8 mouse cellular contexts compared by ENCODE assay signal in genomic region chr17:83322621-83323335, GRCm38 (mm10). TPM values are rescaled to one million over a fixed set of nuclear protein-coding genes. Genes with fewer than 3 reads are reported as not detected.
DNase-seq lines count a peak whose midpoint lies in the region; ATAC-seq and TF ChIP-seq lines count a peak whose summit lies in the region.

No protein-coding gene starts in this region.

- 14% methylated on average over 25 of the region's 25 CpGs for WGBS in hindbrain, embryonic 10.5 days
- 9% methylated on average over 25 of the region's 25 CpGs for WGBS in lung, embryonic 16.5 days

- TF ChIP-seq EP300 in MEL (IDR thresholded peaks at IDR 0.05; ENCODE audit: low read depth in 1 of 2, low read length in 2 of 2) = no peak

- no peaks in the 10 kb centered on the region for H3K27me3 ChIP-seq in MEL (ENCODE audit: control insufficient read depth in 1 of 2, insufficient read depth in 2 of 2, low read length in 2 of 2)
- 0 out of 2 replicates have a peak, but pooled peaks cover 2% of the 10 kb centered on the region for H3K27me3 ChIP-seq in hindbrain, embryonic 10.5 days (ENCODE audit: insufficient read depth, poor library complexity, severe bottlenecking)
- H3K27me3 ChIP-seq in lung, embryonic 16.5 days (ENCODE audit: control insufficient read depth, insufficient read depth, low read depth, low read length) = no peaks in the 10 kb centered on the region

- TF ChIP-seq RAD21 in MEL (IDR thresholded peaks at IDR 0.05; ENCODE audit: low read depth, low read length) = no peak

- no peak for TF ChIP-seq POLR2A in MEL (IDR thresholded peaks at IDR 0.05; ENCODE audit: control insufficient read depth in 1 of 2, insufficient read depth in 1 of 2, low read depth in 1 of 2, low read length in 2 of 2, poor library complexity in 1 of 2)

- no peak overlapping the region for H3K27ac ChIP-seq in MEL (ENCODE audit: control insufficient read depth, low read depth, low read length)
- peak overlapping the region; percentile 42 for H3K27ac ChIP-seq in hindbrain, embryonic 10.5 days
- H3K27ac ChIP-seq in lung, embryonic 16.5 days (ENCODE audit: low read length) = peak overlapping the region; percentile 97

- peak; percentile 77 for ATAC-seq in frontal cortex, adult (ENCODE audit: low TSS enrichment)
- peak; percentile 77 for ATAC-seq in lung, embryonic 16.5 days (ENCODE audit: low read depth)

- no peak for TF ChIP-seq CTCF in MEL (IDR thresholded peaks at IDR 0.05 in 2 of 3, conservative IDR thresholded peaks at IDR 0.05 in 1 of 3; ENCODE audit: control insufficient read depth in 1 of 3, insufficient read depth in 1 of 3, low read depth in 2 of 3, low read length in 3 of 3, poor library complexity in 1 of 3, severe bottlenecking in 1 of 3)

- peaks cover 3 to 9% of the 10 kb centered on the region in 2 experiments; a peak in 2 of 4 replicates for H3K4me1 ChIP-seq in MEL (ENCODE audit: control insufficient read depth in 1 of 2, insufficient read depth in 2 of 2, low read length in 2 of 2)
- peaks cover 17% of the 10 kb centered on the region for H3K4me1 ChIP-seq in hindbrain, embryonic 10.5 days (replicated peaks)
- H3K4me1 ChIP-seq in lung, embryonic 16.5 days (replicated peaks; ENCODE audit: control insufficient read depth, insufficient read depth, low read length) = peaks cover 31% of the 10 kb centered on the region

- no peaks in the 10 kb centered on the region for H3K79me2 ChIP-seq in MEL (ENCODE audit: control insufficient read depth, insufficient read depth, low read length, poor library complexity)

- H3K36me3 ChIP-seq in MEL (ENCODE audit: control insufficient read depth in 1 of 2, insufficient read depth in 2 of 2, low read length in 2 of 2) = peaks cover 0 to 2% of the 10 kb centered on the region in 2 experiments; a peak in 2 of 4 replicates
- H3K36me3 ChIP-seq in hindbrain, embryonic 10.5 days = no peaks in the 10 kb centered on the region
- no peaks in the 10 kb centered on the region for H3K36me3 ChIP-seq in lung, embryonic 16.5 days (ENCODE audit: control insufficient read depth, insufficient read depth, low read length)

- no peaks in the 10 kb centered on the region for H3K9me3 ChIP-seq in MEL (replicated peaks; ENCODE audit: insufficient read depth, low read length)
- H3K9me3 ChIP-seq in hindbrain, embryonic 10.5 days = peaks cover 5% of the 10 kb centered on the region; the same call in 1 of the 2 replicates
- H3K9me3 ChIP-seq in lung, embryonic 16.5 days (ENCODE audit: control insufficient read depth, low read length) = no peaks in the 10 kb centered on the region

- H3K4me2 ChIP-seq in lung, embryonic 16.5 days (ENCODE audit: low read depth, low read length) = peak overlapping the region; percentile 56

- no peak overlapping the region for H3K4me3 ChIP-seq in MEL (ENCODE audit: control insufficient read depth in 1 of 2, insufficient read depth in 1 of 2, low read depth in 2 of 2, low read length in 2 of 2)
- peak overlapping the region; percentile 45 for H3K4me3 ChIP-seq in hindbrain, embryonic 10.5 days
- H3K4me3 ChIP-seq in lung, embryonic 16.5 days (ENCODE audit: low read length) = peak overlapping the region; percentile 34

- DNase-seq in MEL (ENCODE audit: low read depth, low spot score) = no peak
- peak; percentile 11 for DNase-seq in cerebellum, adult 8-10 months
- DNase-seq in hindbrain, embryonic 10.5 days (ENCODE audit: low spot score) = peak; percentile 46
- peak; percentile 57 to 70 for DNase-seq in layer of hippocampus, postnatal 10 days (ENCODE audit: low spot score in 2 of 2)
- DNase-seq in retina, embryonic 14.5 days (ENCODE audit: low spot score) = peak; percentile 29
- no peak for DNase-seq in spleen, postnatal 14 days (ENCODE audit: low spot score in 2 of 2)

- no peak overlapping the region for H3K9ac ChIP-seq in MEL (ENCODE audit: control insufficient read depth, low read depth, low read length, poor library complexity, severe bottlenecking)
- H3K9ac ChIP-seq in lung, embryonic 16.5 days (ENCODE audit: low read length) = peak overlapping the region; percentile 61

TF ChIP-seq in MEL, 35 proteins besides CTCF, POLR2A, EP300 and RAD21:
- TF ChIP-seq USF1 (IDR thresholded peaks at IDR 0.05; ENCODE audit: low read depth, low read length) = no peak
- TF ChIP-seq MAFK (IDR thresholded peaks at IDR 0.05; ENCODE audit: borderline replicate concordance, low read depth, low read length) = 0 out of 2 replicates have a peak, but pooled peaks have one; percentile 34
- TF ChIP-seq CHD1 (IDR thresholded peaks at IDR 0.05; ENCODE audit: low read depth, low read length) = no peak
- TF ChIP-seq MXI1 (IDR thresholded peaks at IDR 0.05; ENCODE audit: low read depth, low read length) = no peak

RNA-seq across cellular contexts. Expression of gene Eml4, which starts 28.0 kb away (rescaled TPM):
- 25.6 and 30.7 TPM in 2 replicates for total RNA-seq in MEL (2012; rRNA removed)
- polyA plus RNA-seq in MEL (2012; ENCODE audit: insufficient read depth in 1 of 2, insufficient read length in 2 of 2, low read depth in 1 of 2, low replicate concordance in 2 of 2, missing spikeins in 1 of 2) = 10 to 100 TPM in 1 of 2 experiments, not detected in 1; 42.4 TPM
- 37.6 and 43.6 TPM in 2 replicates for polyA plus RNA-seq in hindbrain, embryonic 10.5 days (2016; fragmentation: Nextera tagmentation; extraction: Ambion mirVana)
- 10 to 100 TPM; 33.4 to 35.0 TPM for total RNA-seq in layer of hippocampus, postnatal 10 days (2021)
- polyA plus RNA-seq in lung, embryonic 16.5 days (2015; fragmentation: Nextera tagmentation; extraction: Ambion mirVana) = 28.4 and 28.6 TPM in 2 replicates

Comparison
In these comparisons a context has a peak if more than half of its experiments do, and no peak if none do; other contexts are left out.
1. DNase-seq: peak in cerebellum, adult 8-10 months (single experiment), hindbrain, embryonic 10.5 days (single experiment), layer of hippocampus, postnatal 10 days (2 of 2) and retina, embryonic 14.5 days (single experiment); none in MEL (single experiment) and spleen, postnatal 14 days (0 of 2).
2. H3K4me3 ChIP-seq: peak in hindbrain, embryonic 10.5 days (single experiment) and lung, embryonic 16.5 days (single experiment); none in MEL (0 of 2).